Mouse (Mus musculus): ENCODE results near the gene 2810004N23Rik.
"Not testable (repeated sequence)": the region's sequence is repeated elsewhere in the genome, so short reads cannot be mapped to it uniquely, and the experiment has no call there.

2810004N23Rik gene

DNA sequence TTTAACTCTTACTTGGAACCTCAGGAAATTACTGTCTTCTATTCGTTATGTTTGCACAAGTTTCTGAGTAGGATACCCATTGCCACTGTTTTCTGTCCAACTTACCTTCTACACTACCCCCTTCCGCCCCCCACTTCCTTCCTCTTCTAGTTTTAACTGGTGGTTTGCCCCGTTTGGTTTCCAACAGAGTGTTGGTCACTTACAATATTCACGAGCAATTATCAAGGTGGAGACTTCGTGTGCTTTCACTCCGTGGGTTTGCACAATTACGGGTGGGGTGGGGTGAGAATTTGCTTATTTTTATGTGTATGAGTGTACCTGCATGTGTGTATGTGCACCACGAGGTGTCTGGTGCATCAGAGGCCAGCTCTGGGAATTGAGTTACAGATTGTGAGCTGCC is 809 bp upstream of the 2810004N23Rik start:
- peak; percentile 32 to 40 for DNase-seq

DNA sequence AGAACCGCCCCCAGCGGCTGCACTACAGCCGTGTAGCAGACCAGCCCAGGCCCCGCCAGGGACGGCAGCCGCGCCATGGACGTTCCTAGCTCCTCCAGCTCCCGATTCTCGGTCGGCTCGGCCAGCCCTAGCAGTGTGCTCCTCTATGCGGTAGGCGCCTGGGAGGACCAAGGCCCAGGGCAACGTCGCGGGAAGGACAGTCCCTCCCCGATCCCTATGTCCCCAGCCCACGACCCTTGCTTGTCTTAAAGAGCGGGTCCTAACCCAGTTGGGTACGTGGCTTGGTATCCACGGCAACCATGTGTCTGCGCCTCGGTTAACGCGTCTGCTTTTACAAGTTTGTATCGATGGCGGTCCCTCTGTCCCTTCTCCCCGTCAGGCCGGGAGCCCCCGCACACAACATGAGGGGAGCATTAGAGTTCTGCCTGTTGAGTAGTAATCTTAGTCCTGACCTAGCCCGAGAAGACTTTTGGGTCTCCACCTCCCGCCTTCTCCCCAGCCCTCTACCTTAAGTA is 300 bp upstream of the 2810004N23Rik start:
- DNase-seq = no peak

DNA sequence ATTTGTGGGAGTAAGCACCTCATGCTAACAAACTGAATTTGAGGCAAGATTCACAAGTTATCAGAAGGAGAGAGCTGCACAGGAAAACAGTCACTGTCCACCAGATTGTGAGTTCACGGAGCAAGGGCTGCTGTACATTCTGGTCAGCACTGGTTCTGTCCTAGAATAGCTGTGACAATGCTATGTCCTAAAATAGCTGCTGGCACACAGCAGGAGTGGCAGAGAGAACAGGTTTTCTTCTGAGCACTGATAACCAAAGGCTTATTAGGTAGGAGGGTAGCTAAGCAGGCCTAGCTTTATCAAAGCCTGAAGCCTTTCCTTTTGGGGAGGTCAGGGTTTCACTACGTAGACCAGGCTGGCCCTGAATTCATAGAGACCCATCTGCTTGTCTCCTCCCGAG is 2.7 kb downstream of the 2810004N23Rik start:
- no peak for DNase-seq

DNA sequence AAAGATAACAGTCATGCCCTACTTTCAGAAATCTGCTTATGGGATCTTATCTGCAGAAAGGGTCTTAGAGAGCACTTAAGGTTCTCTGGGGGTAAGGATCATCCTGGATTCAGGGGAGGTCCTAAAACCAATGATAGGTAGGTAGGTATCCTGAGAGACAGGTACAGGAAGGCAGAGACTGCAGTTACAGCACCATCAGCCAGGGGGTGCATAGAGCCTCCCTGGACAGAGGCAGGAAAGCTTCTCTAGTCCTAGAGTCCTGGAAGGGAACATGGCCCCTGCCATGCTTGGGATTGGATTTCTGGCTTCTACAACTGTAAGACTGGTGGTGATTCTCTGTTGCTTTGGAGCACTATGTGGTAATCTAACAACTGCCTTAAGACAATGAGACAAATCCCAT is 3.5 kb downstream of the 2810004N23Rik start:
- peak; percentile 50 to 53 for DNase-seq

DNA sequence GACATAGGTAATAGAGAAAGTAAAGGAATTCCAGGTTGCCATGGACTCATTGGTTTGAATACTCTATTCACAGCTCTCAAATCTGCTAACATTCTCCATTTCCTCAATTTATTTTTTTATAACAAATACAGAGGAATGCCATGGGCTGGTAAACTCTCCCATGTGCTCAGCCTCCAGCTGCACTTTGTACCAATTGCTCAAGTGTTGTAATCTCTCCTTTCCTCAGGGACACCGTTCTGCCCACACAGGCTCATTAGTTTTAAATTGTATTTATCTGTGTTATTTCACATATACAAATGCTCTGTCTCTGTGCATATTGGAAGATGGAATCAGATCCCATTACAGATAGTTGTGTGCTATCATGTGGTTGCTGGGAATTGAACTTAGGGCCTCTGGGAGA is 9.4 kb downstream of the 2810004N23Rik start:
- DNase-seq = no peak

DNA sequence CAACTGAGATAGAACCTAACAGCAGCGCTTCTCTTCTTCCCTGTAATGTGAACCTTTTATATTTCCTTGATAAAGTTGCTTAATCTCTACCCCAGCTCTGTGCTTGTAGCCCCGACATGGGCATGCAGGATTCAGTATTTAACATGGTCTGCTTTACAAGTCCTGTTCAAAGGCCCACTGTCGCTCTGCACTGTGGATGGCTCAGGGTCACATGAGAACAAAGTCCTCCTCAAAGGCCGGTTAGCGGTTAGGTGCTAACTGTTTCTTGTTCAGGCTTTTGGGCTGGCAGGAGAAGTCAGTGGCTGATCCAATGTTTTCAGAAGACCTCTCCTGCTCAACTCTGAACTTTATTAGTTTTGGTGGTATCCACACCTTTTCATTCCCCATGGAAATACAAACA is 17.3 kb downstream of the 2810004N23Rik start:
- no peak for DNase-seq

DNA sequence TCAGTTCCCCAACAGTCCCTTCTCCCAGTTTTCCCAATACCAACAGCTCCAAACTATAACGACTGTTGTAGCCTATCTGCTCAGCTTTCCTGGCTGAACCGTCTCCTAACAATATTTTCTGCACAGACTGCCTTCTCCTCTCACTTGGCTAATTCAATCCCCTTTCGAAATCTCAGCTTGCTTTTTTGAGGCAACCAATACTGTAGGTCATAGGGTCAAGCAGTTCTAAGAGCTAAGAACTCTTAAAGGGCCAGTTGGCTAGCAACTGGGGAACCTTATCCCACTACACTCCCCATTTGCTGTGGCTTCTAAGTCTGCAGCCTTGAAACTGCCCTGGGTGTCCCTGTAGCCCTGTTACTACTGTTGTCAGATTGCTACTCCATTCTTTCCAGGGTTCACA is 17.8 kb downstream of the 2810004N23Rik start:
- no peak for DNase-seq

DNA sequence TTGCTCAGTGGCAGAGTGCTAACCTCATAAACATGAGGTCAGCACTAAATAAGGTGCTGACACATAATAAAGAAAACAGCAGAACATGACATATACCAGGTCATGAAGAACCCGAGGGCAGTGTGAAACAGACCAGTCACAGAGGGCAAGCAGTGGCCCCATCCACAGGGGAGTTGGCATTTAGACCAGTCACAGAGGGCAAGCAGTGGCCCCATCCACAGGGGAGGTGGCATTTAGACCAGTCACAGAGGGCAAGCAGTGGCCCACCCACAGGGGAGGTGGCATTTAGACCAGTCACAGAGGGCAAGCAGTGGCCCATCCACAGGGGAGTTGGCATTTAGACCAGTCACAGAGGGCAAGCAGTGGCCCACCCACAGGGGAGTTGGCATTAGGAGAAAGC is 20.0 kb downstream of the 2810004N23Rik start:
- not testable (repeated sequence) for DNase-seq

DNA sequence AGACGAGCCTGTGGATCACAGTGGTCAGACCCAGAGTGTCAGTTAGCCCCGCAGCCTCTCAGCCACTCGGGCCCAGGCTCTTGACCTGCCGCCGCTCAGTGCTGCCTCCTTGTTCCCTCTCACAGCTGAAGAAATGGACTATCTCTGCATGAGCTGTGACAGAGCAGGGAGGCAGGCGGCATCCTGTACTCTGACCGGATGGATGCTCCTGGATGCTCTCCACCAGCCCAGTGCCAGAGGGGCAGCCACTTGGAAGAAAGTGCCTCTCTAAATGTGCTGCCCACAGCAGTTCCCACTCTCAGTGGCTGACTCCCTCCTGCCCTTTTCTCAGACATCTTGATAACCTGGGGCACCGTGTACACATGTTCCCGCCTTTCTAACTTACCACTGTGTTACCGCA is 21.1 kb downstream of the 2810004N23Rik start:
- DNase-seq = no peak

DNA sequence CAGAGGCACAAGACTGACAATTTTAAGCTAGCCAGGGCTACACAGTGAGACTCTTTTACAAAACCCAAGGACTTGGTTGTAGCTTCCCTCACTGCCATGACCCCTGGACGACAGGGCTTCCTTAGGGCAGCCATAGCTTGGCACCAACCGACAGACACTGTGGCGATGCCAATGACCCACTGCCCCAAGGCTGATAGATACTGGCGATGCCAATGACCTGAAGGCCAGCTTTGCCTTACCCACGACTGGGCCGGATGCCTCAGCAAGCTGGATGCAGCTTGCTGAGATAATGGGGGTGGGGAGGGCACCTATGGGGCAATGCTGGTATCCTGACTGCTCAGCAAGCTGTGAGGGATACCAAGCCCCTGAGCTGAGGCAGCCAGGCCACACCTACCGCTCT is 22.0 kb downstream of the 2810004N23Rik start:
- DNase-seq = no peak

DNA sequence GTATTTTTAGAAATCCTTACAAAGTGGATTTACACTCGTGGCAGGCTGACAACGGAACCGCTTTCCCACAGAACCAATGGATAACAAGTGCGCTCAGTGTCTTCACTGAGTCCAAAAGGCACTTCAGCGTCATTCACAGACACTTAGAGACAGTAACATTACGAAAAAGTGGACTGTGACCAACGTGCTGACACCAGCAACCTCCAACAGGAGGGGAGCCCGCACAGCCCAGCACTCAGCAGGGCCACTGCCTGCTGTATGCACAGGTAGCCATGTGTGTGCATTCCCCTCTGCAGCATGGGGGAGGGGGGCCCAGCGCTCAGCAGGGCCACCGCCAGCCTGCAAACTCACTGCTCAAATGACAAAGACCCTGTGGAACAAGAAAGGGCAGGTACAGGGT is 23.5 kb downstream of the 2810004N23Rik start:
- DNase-seq = no peak

DNA sequence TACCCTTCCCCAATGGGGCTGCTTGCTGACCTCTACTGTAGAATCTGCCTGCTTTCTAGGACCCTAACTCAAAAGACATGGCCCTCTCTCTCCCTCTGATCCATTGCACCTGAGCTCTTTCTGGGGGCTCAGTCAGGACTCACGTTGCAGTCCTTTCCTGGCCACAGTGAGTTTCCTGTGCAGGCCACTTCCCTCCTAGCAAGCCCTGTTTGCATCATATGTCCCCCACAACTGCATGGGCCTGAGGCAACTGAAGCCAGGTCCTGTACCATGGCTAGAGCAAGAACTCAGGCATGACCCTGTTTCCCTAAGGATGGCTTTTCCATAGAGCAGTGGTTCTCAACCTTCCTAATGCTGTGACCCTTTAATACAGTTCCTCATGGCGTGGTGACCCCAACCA is 25.0 kb downstream of the 2810004N23Rik start:
- DNase-seq = no peak

DNA sequence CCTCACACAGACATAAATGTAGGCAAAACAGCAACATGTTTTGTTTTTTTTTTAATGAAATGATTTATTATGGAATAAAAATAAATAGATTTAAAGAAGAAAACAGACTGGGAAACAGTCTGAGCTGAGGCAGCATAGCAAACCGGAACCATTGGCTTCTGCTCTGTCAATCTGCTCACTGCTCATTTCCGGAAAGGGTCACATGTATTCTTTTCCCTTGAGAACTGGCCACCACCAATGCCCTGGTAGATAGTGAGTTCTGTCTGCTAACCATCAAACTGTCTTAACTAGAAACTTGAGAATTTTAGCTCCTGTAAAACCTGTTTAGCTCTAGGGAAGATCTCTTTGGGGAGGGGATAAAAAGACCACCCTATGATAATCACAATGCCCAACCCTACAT is 26.0 kb downstream of the 2810004N23Rik start:
- DNase-seq = peak in 1 of 2 experiments; percentile 14

DNA sequence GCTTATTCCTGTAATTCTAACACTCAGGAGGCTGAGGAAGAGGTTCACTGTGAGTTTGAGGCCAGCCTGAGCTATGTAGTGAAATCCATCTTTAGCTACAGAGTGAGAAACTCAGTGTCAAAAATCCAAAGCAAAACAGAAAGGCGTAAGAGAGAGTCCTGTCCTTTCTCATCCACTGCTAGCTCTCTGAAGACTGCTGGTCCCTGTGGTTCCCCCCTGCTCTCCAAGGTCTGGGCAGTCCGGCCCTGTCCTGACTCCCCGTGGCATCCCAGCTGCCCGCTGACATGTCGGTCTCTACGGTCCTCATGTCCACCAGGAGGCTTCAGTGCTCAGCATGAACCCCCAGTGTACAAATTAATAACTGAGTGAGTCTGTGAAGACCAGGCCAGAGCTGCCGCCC is 26.6 kb downstream of the 2810004N23Rik start:
- no peak for DNase-seq

DNA sequence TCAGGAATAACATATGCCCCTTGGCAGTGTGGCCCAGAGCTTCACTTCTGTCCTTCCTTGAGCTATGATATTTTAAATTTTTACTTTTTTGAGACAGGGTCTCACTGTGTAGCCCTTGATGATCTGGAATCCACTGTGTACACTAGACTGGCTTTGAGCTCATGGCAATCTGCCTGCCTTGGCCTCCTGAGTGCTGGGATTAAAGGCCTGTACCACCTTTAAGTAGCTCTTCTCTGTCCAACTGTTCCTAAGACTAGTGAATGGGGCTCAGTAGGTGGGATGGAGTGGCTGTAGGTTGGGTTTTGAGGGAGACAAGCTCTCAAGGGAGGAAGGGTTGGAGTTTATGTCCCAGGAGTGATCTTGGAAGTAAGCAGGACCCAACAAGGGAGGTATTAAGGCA is 27.1 kb downstream of the 2810004N23Rik start:
- DNase-seq = no peak

DNA sequence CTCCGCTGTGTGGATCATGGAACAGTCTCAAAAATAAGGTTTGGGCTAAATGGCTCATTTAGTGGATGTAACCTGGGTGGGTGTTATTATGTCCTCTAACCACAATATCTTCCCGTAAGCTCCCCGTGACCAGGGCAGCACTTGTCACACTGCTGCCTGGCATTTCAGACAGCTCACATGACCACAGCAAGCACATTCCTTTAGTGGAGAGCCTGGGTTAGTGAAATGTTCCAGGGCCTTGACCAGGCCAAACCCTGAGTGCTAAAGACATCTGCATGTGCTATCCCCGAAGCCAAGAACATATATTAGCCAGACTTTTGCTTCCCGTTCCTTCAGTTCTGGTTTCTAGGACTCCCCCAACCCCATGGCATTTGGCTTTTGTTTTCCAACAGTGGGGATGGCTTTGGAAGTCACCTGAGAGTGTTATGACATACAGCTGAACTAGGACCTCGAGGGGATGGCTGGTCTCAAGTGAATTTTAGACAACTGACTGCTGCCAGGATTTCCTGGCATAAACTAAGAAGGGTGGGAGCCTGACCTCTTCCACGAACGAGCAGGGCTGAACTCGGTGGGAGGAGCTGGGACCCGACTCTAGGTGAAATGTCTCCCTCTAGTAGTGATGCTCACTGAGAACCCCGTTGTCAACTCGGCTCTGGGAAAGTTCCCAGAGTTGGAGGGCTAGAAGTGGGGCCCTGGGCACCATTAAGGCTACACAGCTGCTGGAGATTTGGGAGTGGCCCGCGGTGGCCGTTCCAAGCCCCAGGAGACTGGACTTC is 29.3 kb downstream of the 2810004N23Rik start:
- no peak for DNase-seq

DNA sequence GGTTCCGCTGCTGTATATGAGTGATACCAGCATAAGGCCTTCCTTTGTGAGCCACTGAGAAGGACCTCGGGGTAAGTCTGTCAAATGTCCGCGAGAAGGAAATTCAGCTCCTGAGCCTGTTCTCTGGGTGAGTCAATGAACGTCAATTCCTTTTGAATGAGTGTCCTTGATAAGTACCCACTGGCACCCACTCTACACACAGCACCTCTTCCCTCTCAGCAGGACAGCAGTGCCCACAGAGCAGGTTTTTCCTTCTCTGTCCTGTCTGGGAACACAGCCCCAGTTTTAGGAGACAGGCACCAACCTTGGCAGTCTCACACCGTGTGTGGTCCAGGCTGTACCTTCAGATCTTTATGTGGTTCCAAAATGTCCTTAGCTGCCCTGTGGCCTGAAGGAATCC is 31.0 kb downstream of the 2810004N23Rik start:
- DNase-seq = no peak

DNA sequence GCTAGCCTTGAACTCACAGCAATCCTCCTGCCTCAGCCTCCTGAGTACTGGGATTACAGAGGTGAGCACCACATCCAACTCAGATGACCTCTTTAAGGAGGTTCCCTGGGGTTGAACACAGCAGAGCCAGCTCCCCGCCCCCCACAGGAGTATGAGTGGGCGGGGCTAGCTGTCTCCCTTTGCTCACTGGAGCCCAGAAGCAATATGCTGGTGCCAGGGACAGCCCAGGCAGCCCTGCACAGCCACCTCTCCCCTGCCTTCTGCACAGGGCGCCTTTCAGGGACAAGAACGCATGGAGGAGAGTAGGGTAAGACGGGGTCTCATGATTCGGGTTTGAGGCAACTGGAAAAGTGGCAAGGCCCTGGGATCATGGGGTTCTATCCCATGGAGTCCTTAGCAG is 31.4 kb downstream of the 2810004N23Rik start:
- no peak for DNase-seq

DNA sequence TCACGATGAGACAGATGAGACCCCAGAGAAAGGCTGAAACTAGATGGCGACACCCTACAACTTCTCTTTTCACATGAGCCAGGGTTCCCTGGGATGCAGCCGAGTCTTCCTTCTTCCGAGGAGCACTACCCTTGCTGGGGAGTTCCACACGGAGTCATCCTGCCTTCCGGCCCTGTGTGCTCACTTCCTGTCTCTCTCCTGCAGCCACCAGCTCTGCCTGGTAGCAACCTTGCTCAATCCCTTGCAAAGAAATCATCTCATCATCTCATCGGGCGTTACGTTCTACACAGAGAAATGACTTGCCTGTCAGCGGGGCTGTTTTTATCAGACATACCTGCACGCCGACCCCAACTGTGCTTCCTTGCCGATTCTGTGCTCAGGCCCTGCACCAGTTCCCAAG is 32.9 kb downstream of the 2810004N23Rik start:
- DNase-seq = no peak

DNA sequence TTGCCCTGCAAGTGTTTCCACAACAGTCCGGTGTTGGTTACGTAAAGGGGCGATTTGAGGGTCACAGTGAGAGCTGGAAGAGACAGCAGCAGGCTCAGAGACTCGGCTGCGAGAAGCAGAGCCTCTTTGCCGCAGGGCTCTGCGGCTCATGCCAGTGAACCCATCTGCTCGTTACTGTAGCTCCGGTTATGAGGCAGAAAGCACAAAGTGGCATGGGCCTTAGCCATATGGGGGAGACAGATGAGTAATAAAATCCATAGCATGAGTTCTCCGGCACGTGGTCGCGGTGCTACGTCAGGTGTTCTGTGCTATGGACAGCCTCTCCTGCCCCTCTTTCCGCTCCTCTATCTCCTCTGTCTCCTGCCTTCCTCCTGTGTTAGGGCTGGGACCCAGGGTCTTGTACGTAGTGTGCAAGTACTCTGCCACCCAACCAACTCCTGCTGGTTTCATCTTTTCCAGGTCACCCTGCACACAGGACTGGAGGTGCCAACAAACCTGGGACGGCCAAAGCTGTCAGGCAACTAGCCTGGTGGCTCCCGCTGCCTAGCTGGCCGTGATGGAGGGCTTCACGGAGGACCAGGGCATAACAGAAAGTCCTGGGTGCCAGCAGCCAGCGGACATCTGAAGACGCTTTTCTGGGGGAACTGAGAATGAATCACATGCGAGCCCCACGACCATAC is 34.2 kb downstream of the 2810004N23Rik start:
- DNase-seq = no peak

DNA sequence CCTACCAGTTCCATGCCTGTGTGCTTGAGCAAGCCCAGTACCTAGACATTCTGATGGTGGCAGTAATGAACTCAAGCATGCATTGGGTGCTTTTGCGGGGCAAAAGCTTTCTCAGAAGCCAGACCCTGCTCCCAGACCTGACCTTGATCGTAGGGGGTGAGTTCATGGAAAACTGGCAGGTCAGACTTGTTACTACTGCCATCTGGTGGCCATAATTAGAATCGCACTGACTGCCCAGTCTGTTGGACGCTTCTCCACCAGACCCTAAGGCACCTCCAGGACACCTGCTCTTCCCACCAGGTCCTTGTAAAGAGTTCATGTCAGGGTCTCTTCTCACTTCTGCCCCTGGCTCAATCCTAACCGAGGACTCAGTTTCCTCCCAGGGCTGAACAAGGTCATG is 35.5 kb downstream of the 2810004N23Rik start:
- peak; percentile 67 to 68 for DNase-seq

DNA sequence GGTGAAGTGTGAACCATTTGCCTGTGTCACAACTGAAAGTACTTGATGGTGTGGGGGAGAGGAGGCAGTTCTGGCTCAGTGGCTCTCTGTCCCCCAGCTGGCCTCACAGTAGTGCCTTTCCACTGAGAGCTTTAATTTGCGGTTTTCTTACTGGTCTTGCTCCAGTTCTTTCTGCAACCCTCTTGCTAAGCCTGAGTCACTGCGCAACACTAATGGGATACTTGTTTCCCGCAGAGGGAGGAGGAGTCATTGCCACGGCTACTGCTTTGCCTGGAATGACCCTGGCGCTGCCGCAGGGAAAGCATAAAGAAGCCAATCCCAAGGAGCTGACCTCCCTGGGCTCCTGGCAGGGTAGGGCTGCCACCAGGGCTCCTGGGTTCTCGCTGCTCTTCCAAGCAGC is 36.3 kb downstream of the 2810004N23Rik start:
- DNase-seq = no peak

DNA sequence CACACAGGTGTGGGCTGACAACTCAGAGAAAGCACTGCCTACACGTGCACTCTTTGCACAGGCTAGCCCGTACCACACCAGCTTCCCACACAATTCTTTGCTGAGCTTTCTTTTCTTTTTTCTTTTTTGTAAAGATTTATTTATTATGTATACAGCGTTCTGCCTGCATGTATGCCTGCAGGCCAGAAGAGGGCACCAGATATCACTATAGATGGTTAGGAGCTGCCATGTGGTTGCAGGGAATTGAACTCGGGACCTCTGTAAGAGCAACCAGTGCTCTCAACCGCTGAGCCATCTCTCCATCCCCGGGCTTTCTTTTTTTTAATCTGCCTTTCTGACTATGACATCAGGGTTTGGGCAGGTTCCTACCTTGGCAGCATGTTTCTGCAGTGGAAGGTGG is 39.4 kb downstream of the 2810004N23Rik start:
- DNase-seq = no peak

DNA sequence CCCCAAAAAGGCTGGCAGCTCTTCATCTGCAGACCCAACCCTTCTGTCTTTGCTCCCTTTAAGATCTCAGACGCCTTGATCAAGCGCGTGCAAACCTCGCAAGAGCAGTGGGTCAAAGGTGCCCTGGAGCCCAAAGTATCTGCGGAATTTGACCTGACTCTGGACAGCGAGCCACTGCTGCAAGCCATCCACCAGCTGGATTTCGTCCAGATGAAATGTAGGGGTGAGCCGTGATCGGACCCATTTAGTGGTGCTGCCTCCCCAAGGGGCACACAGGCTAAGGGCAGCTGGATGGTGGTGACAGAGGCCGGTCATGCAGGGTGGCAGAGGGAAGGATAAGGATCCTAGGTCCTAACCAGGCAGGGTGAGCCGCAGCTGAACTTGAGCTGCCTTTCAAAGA is 42.8 kb downstream of the 2810004N23Rik start:
- no peak for DNase-seq
